ENCODE assay signal across 9 mouse cellular contexts in genomic region chr11:78792465-78792864, GRCm38 (mm10). TPM values are rescaled to one million over a fixed set of nuclear protein-coding genes. Genes with fewer than 3 reads are reported as not detected.
DNase-seq lines count a peak whose midpoint lies in the region; ATAC-seq and TF ChIP-seq lines count a peak whose summit lies in the region.
"Had no signal": no experiment of that assay in that cellular context is flagged by ENCODE, and none has a peak within 500 bp of the region (broad histone marks: within the 10 kb centered on the region; RNA-seq: fewer than 3 reads in every experiment).

No protein-coding gene starts in this region.

- no peaks in the 10 kb centered on the region for H3K27me3 ChIP-seq in embryonic facial prominence, embryonic 13.5 days
- H3K27me3 ChIP-seq in embryonic facial prominence, embryonic 10.5 days (replicated peaks; ENCODE audit: low read depth, poor library complexity, severe bottlenecking) = peaks cover 9% of the 10 kb centered on the region; the same call in 1 of the 2 replicates
- H3K27me3 ChIP-seq in neural tube, embryonic 12.5 days (replicated peaks) = no peaks in the 10 kb centered on the region
- no peaks in the 10 kb centered on the region for H3K27me3 ChIP-seq in liver, postnatal 0 days (ENCODE audit: insufficient read depth, low read length)
- H3K27me3 ChIP-seq in stomach, embryonic 14.5 days (ENCODE audit: control insufficient read depth, insufficient read depth, low read length) = no peaks in the 10 kb centered on the region

- no peak for DNase-seq in embryonic facial prominence, embryonic 10.5 days (ENCODE audit: low spot score)
- DNase-seq in neural tube, embryonic 10.5 days (ENCODE audit: extremely low spot score, low spot score) = no peak
- DNase-seq in liver, postnatal 0 days = peak; percentile 36
- no peak for DNase-seq in adrenal gland, postnatal 14 days
- DNase-seq in ovary, postnatal 36 days (ENCODE audit: low spot score) = no peak

- no peaks in the 10 kb centered on the region for H3K9me3 ChIP-seq in embryonic facial prominence, embryonic 13.5 days
- no peaks in the 10 kb centered on the region for H3K9me3 ChIP-seq in embryonic facial prominence, embryonic 10.5 days
- no peaks in the 10 kb centered on the region for H3K9me3 ChIP-seq in neural tube, embryonic 12.5 days
- H3K9me3 ChIP-seq in liver, postnatal 0 days (ENCODE audit: low read length) = no peaks in the 10 kb centered on the region
- no peaks in the 10 kb centered on the region for H3K9me3 ChIP-seq in stomach, embryonic 14.5 days (ENCODE audit: control insufficient read depth, low read depth, low read length)

- no peaks in the 10 kb centered on the region for H3K36me3 ChIP-seq in embryonic facial prominence, embryonic 13.5 days
- H3K36me3 ChIP-seq in embryonic facial prominence, embryonic 10.5 days (replicated peaks) = no peaks in the 10 kb centered on the region
- H3K36me3 ChIP-seq in neural tube, embryonic 12.5 days = no peaks in the 10 kb centered on the region
- H3K36me3 ChIP-seq in liver, postnatal 0 days (replicated peaks; ENCODE audit: insufficient read depth, low read length) = no peaks in the 10 kb centered on the region
- H3K36me3 ChIP-seq in stomach, embryonic 14.5 days (ENCODE audit: control insufficient read depth, insufficient read depth, low read length) = no peaks in the 10 kb centered on the region

- no peak for TF ChIP-seq EP300 in liver, postnatal 0 days (IDR thresholded peaks at IDR 0.05; ENCODE audit: low read depth)

- H3K4me2 ChIP-seq in embryonic facial prominence, embryonic 13.5 days = peak overlapping the region; percentile 28; the same call in 1 of the 2 replicates
- peak overlapping the region; percentile 40 for H3K4me2 ChIP-seq in neural tube, embryonic 12.5 days (replicated peaks)
- peak overlapping the region; percentile 56 for H3K4me2 ChIP-seq in liver, postnatal 0 days (ENCODE audit: low read depth, low read length)
- H3K4me2 ChIP-seq in stomach, embryonic 14.5 days (replicated peaks; ENCODE audit: low read depth, low read length) = peak overlapping the region; percentile 10; the same call in 1 of the 2 replicates

- WGBS in embryonic facial prominence, embryonic 13.5 days = 43% methylated on average over 11 of the region's 11 CpGs
- 54% methylated on average over 11 of the region's 11 CpGs for WGBS in embryonic facial prominence, embryonic 10.5 days
- WGBS in neural tube, embryonic 12.5 days = 27% methylated on average over 11 of the region's 11 CpGs
- WGBS in liver, postnatal 0 days (ENCODE audit: insufficient replicate concordance) = 20% methylated on average over 11 of the region's 11 CpGs
- WGBS in stomach, embryonic 14.5 days = 45% methylated on average over 11 of the region's 11 CpGs

- ATAC-seq in embryonic facial prominence, embryonic 13.5 days (ENCODE audit: insufficient number of reproducible peaks, insufficient read depth, low FRiP score, low TSS enrichment, low read depth) = no peak
- ATAC-seq in neural tube, embryonic 12.5 days (ENCODE audit: low FRiP score, low read depth) = 0 out of 2 replicates have a peak, but pooled peaks have one; percentile 35
- ATAC-seq in liver, postnatal 0 days = no peak
- ATAC-seq in stomach, embryonic 14.5 days (ENCODE audit: insufficient number of reproducible peaks, insufficient read depth, low FRiP score, low read depth) = peak; percentile 37; the same call in 1 of the 2 replicates

- H3K4me3 ChIP-seq in embryonic facial prominence, embryonic 13.5 days = no peak overlapping the region
- no peak overlapping the region for H3K4me3 ChIP-seq in embryonic facial prominence, embryonic 10.5 days
- H3K4me3 ChIP-seq in neural tube, embryonic 12.5 days = no peak overlapping the region
- H3K4me3 ChIP-seq in liver, postnatal 0 days (ENCODE audit: low read depth, low read length) = peak overlapping the region; percentile 23; the same call in 1 of the 2 replicates
- H3K4me3 ChIP-seq in stomach, embryonic 14.5 days (ENCODE audit: low read depth, low read length) = no peak overlapping the region
- H3K4me3 ChIP-seq: erythroblast, embryonic 14.5 days had no signal

- 0 out of 2 replicates have a peak overlapping the region, but pooled peaks have one; percentile 6 for H3K9ac ChIP-seq in embryonic facial prominence, embryonic 13.5 days
- H3K9ac ChIP-seq in neural tube, embryonic 12.5 days = no peak overlapping the region
- H3K9ac ChIP-seq in liver, postnatal 0 days (replicated peaks) = 0 out of 2 replicates have a peak overlapping the region, but pooled peaks have one; percentile 18
- no peak overlapping the region for H3K9ac ChIP-seq in stomach, embryonic 14.5 days (replicated peaks; ENCODE audit: low read depth, low read length)

- H3K27ac ChIP-seq in embryonic facial prominence, embryonic 13.5 days = no peak overlapping the region
- H3K27ac ChIP-seq in embryonic facial prominence, embryonic 10.5 days (replicated peaks) = no peak overlapping the region; the same call in 1 of the 2 replicates
- H3K27ac ChIP-seq in neural tube, embryonic 12.5 days = peak overlapping the region; percentile 54; the same call in 1 of the 2 replicates
- H3K27ac ChIP-seq in liver, postnatal 0 days (ENCODE audit: low read depth) = no peak overlapping the region
- H3K27ac ChIP-seq in stomach, embryonic 14.5 days (ENCODE audit: low read length) = no peak overlapping the region

- no peak for TF ChIP-seq CTCF in liver, postnatal 0 days (IDR thresholded peaks at IDR 0.05; ENCODE audit: low read depth)

- peaks cover 15% of the 10 kb centered on the region for H3K4me1 ChIP-seq in embryonic facial prominence, embryonic 13.5 days
- H3K4me1 ChIP-seq in embryonic facial prominence, embryonic 10.5 days = peaks cover 12% of the 10 kb centered on the region
- H3K4me1 ChIP-seq in neural tube, embryonic 12.5 days = peaks cover 21% of the 10 kb centered on the region
- H3K4me1 ChIP-seq in liver, postnatal 0 days (ENCODE audit: insufficient read depth) = peaks cover 10% of the 10 kb centered on the region
- 0 out of 2 replicates have a peak, but pooled peaks cover 2% of the 10 kb centered on the region for H3K4me1 ChIP-seq in stomach, embryonic 14.5 days (ENCODE audit: control insufficient read depth, insufficient read depth, low read length)

RNA-seq across cellular contexts. Expression of gene Lyrm9, which starts 33.9 kb away (rescaled TPM):
- polyA plus RNA-seq in embryonic facial prominence, embryonic 13.5 days (2015; fragmentation: Nextera tagmentation; extraction: Ambion mirVana) = 11.1 and 11.8 TPM in 2 replicates
- 18.9 and 24.5 TPM in 2 replicates for polyA plus RNA-seq in embryonic facial prominence, embryonic 10.5 days (2016; fragmentation: Nextera tagmentation; extraction: Ambion mirVana)
- 22.0 and 22.9 TPM in 2 replicates for polyA plus RNA-seq in neural tube, embryonic 12.5 days (2016; fragmentation: Nextera tagmentation; extraction: Ambion mirVana)
- 12.9 and 16.5 TPM in 2 replicates for polyA plus RNA-seq in liver, postnatal 0 days (2015; fragmentation: Nextera tagmentation; extraction: Ambion mirVana)
- 9.7 and 11.9 TPM in 2 replicates for polyA plus RNA-seq in stomach, embryonic 14.5 days (2014; fragmentation: Nextera tagmentation; extraction: Ambion mirVana)
- total RNA-seq in adrenal gland, postnatal 14 days (2021) = 26.1 and 32.7 TPM in 2 replicates

RNA-seq across cellular contexts. Expression of gene Ccnq, which starts 40.9 kb away (rescaled TPM):
- polyA plus RNA-seq in embryonic facial prominence, embryonic 13.5 days (2015; fragmentation: Nextera tagmentation; extraction: Ambion mirVana) = 46.4 and 48.1 TPM in 2 replicates
- 36.6 and 37.9 TPM in 2 replicates for polyA plus RNA-seq in embryonic facial prominence, embryonic 10.5 days (2016; fragmentation: Nextera tagmentation; extraction: Ambion mirVana)
- polyA plus RNA-seq in neural tube, embryonic 12.5 days (2016; fragmentation: Nextera tagmentation; extraction: Ambion mirVana) = 31.3 and 35.3 TPM in 2 replicates
- 19.0 and 20.1 TPM in 2 replicates for polyA plus RNA-seq in liver, postnatal 0 days (2015; fragmentation: Nextera tagmentation; extraction: Ambion mirVana)
- 42.2 and 44.9 TPM in 2 replicates for polyA plus RNA-seq in stomach, embryonic 14.5 days (2014; fragmentation: Nextera tagmentation; extraction: Ambion mirVana)
- 34.1 and 35.6 TPM in 2 replicates for total RNA-seq in adrenal gland, postnatal 14 days (2021)

Comparison
In these comparisons a context has a peak if more than half of its experiments do, and no peak if none do; other contexts are left out.
1. ATAC-seq: peak in neural tube, embryonic 12.5 days (single experiment) and stomach, embryonic 14.5 days (single experiment); none in embryonic facial prominence, embryonic 13.5 days (single experiment) and liver, postnatal 0 days (single experiment).
2. H3K9ac ChIP-seq: peak in embryonic facial prominence, embryonic 13.5 days (single experiment) and liver, postnatal 0 days (single experiment); none in neural tube, embryonic 12.5 days (single experiment) and stomach, embryonic 14.5 days (single experiment).
3. Peak in every context shown above with its lines, with median percentiles within 50 percentile points of each other: H3K4me2 ChIP-seq.